Mouse (Mus musculus) thymus, adult 2 months (tissue): ENCODE data around the gene Smoc2.

Experiments used
- CTCF ChIP-seq: fragments of 200-500 bp; IDR thresholded peaks from 2 replicates; pipeline ENCODE4 v1.5.1; 2012; ENCODE audit warnings: mild to moderate bottlenecking, control low read depth, low read length, moderate library complexity, borderline replicate concordance; ENCODE audit not compliant: control insufficient read depth, poor library complexity, insufficient read depth; ENCODE audit errors: extremely low read depth
- POLR2A ChIP-seq: fragments of 200-500 bp; IDR thresholded peaks from 2 replicates; pipeline ENCODE4 v1.6.1; 2012; ENCODE audit warnings: mild to moderate bottlenecking, low read length, control low read depth, moderate library complexity; ENCODE audit not compliant: control insufficient read depth, poor library complexity, insufficient read depth; ENCODE audit errors: extremely low read depth

- TF ChIP-seq CTCF (no peak), POLR2A (no peak)
These were observed 31.4 kb upstream of the Smoc2 start for GRCm38 (mm10) chr17:14247931-14248330.
